Mouse (Mus musculus): ENCODE measurements around the gene Epb41l1. TPM values are rescaled to one million over a fixed set of nuclear protein-coding genes. Genes with fewer than 3 reads are reported as not detected.

Gene Epb41l1
- polyA plus RNA-seq, 1 experiment = 7.0 TPM

GRCm38 (mm10) chr2:156480267-156480666 is 59.6 kb downstream of the Epb41l1 start:
- Histone ChIP-seq H3K4me3 (replicated peaks) (no peak overlapping the region), H3K27me3 (replicated peaks) (peaks cover 74% of the 10 kb centered on the region), H3K4me1 (peaks cover 18% of the 10 kb centered on the region), H3K36me3 (replicated peaks; ENCODE audit: low read length) (no peaks in the 10 kb centered on the region), H3K9me3 (peaks cover 25% of the 10 kb centered on the region)
- TF ChIP-seq FLI1 (IDR thresholded peaks at IDR 0.05; ENCODE audit: low read length) (no peak), GATA1 (IDR thresholded peaks at IDR 0.05; ENCODE audit: borderline replicate concordance, low read length) (no peak)

- peaks cover 71% of the 10 kb centered on the region for H3K27me3 ChIP-seq (replicated peaks)
- TF ChIP-seq FLI1 (IDR thresholded peaks at IDR 0.05; ENCODE audit: low read length) (no peak), GATA1 (IDR thresholded peaks at IDR 0.05; ENCODE audit: borderline replicate concordance, low read length) (no peak)
- H3K4me3 ChIP-seq (replicated peaks) = no peak overlapping the region
- peaks cover 26% of the 10 kb centered on the region for H3K9me3 ChIP-seq
- no peaks in the 10 kb centered on the region for H3K36me3 ChIP-seq (replicated peaks; ENCODE audit: low read length)
- peaks cover 9% of the 10 kb centered on the region; the same call in 1 of the 2 replicates for H3K4me1 ChIP-seq
Observed at GRCm38 (mm10) chr2:156482299-156482698, 61.6 kb downstream of the Epb41l1 start.

GRCm38 (mm10) chr2:156482764-156483163 is 62.1 kb downstream of the Epb41l1 start:
- TF ChIP-seq FLI1 (IDR thresholded peaks at IDR 0.05; ENCODE audit: low read length) (no peak), GATA1 (IDR thresholded peaks at IDR 0.05; ENCODE audit: borderline replicate concordance, low read length) (no peak)
- H3K4me3 ChIP-seq (replicated peaks) = no peak overlapping the region
- H3K27me3 ChIP-seq (replicated peaks) = peaks cover 71% of the 10 kb centered on the region
- H3K4me1 ChIP-seq = peaks cover 9% of the 10 kb centered on the region; the same call in 1 of the 2 replicates
- H3K36me3 ChIP-seq (replicated peaks; ENCODE audit: low read length) = no peaks in the 10 kb centered on the region
- H3K9me3 ChIP-seq = peaks cover 26% of the 10 kb centered on the region

GRCm38 (mm10) chr2:156483204-156483603 is 62.5 kb downstream of the Epb41l1 start:
- peaks cover 9% of the 10 kb centered on the region; the same call in 1 of the 2 replicates for H3K4me1 ChIP-seq

GRCm38 (mm10) chr2:156486086-156486751 is 65.5 kb downstream of the Epb41l1 start:
- no peak for TF ChIP-seq GATA1 (IDR thresholded peaks at IDR 0.05; ENCODE audit: borderline replicate concordance, low read length)
- TF ChIP-seq FLI1 (IDR thresholded peaks at IDR 0.05; ENCODE audit: low read length) = no peak
- H3K36me3 ChIP-seq (replicated peaks; ENCODE audit: low read length) = no peaks in the 10 kb centered on the region
- peaks cover 70% of the 10 kb centered on the region for H3K27me3 ChIP-seq (replicated peaks)
- H3K4me1 ChIP-seq = peaks cover 3% of the 10 kb centered on the region; the same call in 1 of the 2 replicates
- no peak overlapping the region for H3K4me3 ChIP-seq (replicated peaks)
- H3K9me3 ChIP-seq = peaks cover 26% of the 10 kb centered on the region

More at GRCm38 (mm10) chr2:156483204-156483603, 62.5 kb downstream of the Epb41l1 start:
- Histone ChIP-seq H3K27me3 (replicated peaks) (peaks cover 71% of the 10 kb centered on the region), H3K9me3 (peaks cover 26% of the 10 kb centered on the region), H3K36me3 (replicated peaks; ENCODE audit: low read length) (no peaks in the 10 kb centered on the region), H3K4me3 (replicated peaks) (no peak overlapping the region)
- TF ChIP-seq GATA1 (IDR thresholded peaks at IDR 0.05; ENCODE audit: borderline replicate concordance, low read length) = no peak
- no peak for TF ChIP-seq FLI1 (IDR thresholded peaks at IDR 0.05; ENCODE audit: low read length)

- Histone ChIP-seq H3K9me3 (peaks cover 26% of the 10 kb centered on the region), H3K4me3 (replicated peaks) (no peak overlapping the region)
Observed at GRCm38 (mm10) chr2:156487589-156488160, 67.0 kb downstream of the Epb41l1 start.

GRCm38 (mm10) chr2:156488166-156488814 is 67.6 kb downstream of the Epb41l1 start:
- H3K27me3 ChIP-seq (replicated peaks) = peaks cover 64% of the 10 kb centered on the region
- no peak for TF ChIP-seq FLI1 (IDR thresholded peaks at IDR 0.05; ENCODE audit: low read length)
- TF ChIP-seq GATA1 (IDR thresholded peaks at IDR 0.05; ENCODE audit: borderline replicate concordance, low read length) = no peak
- H3K9me3 ChIP-seq = peaks cover 20% of the 10 kb centered on the region
- H3K4me3 ChIP-seq (replicated peaks) = no peak overlapping the region
- H3K4me1 ChIP-seq = no peaks in the 10 kb centered on the region
- no peaks in the 10 kb centered on the region for H3K36me3 ChIP-seq (replicated peaks; ENCODE audit: low read length)

More at GRCm38 (mm10) chr2:156487589-156488160, 67.0 kb downstream of the Epb41l1 start:
- Histone ChIP-seq H3K36me3 (replicated peaks; ENCODE audit: low read length) (no peaks in the 10 kb centered on the region), H3K27me3 (replicated peaks) (peaks cover 66% of the 10 kb centered on the region), H3K4me1 (no peaks in the 10 kb centered on the region)
- TF ChIP-seq GATA1 (IDR thresholded peaks at IDR 0.05; ENCODE audit: borderline replicate concordance, low read length) (no peak), FLI1 (IDR thresholded peaks at IDR 0.05; ENCODE audit: low read length) (no peak)

- Histone ChIP-seq H3K4me1 (no peaks in the 10 kb centered on the region; the same call in 1 of the 2 replicates), H3K4me3 (replicated peaks) (no peak overlapping the region), H3K36me3 (replicated peaks; ENCODE audit: low read length) (no peaks in the 10 kb centered on the region), H3K27me3 (replicated peaks) (peaks cover 76% of the 10 kb centered on the region), H3K9me3 (peaks cover 2% of the 10 kb centered on the region)
- TF ChIP-seq FLI1 (IDR thresholded peaks at IDR 0.05; ENCODE audit: low read length) (no peak), GATA1 (IDR thresholded peaks at IDR 0.05; ENCODE audit: borderline replicate concordance, low read length) (no peak)
Observed at GRCm38 (mm10) chr2:156490176-156490575, 69.5 kb downstream of the Epb41l1 start.

- H3K4me3 ChIP-seq (replicated peaks) = no peak overlapping the region
- no peak for TF ChIP-seq FLI1 (IDR thresholded peaks at IDR 0.05; ENCODE audit: low read length)
- no peak for TF ChIP-seq GATA1 (IDR thresholded peaks at IDR 0.05; ENCODE audit: borderline replicate concordance, low read length)
- H3K4me1 ChIP-seq = no peaks in the 10 kb centered on the region; the same call in 1 of the 2 replicates
- peaks cover 79% of the 10 kb centered on the region for H3K27me3 ChIP-seq (replicated peaks)
- H3K9me3 ChIP-seq = no peaks in the 10 kb centered on the region
- no peaks in the 10 kb centered on the region for H3K36me3 ChIP-seq (replicated peaks; ENCODE audit: low read length)
Observed at GRCm38 (mm10) chr2:156491796-156492195, 71.1 kb downstream of the Epb41l1 start.

All from megakaryocyte, embryonic 14.5 days (primary cell).